Mouse (Mus musculus) kidney, embryonic 14.5 days (tissue): ENCODE measurements around the gene Mrpl48. TPM values are rescaled to one million over a fixed set of nuclear protein-coding genes. Genes with fewer than 3 reads are reported as not detected.

Experiments
- ATAC-seq: fragments of 200-750 bp; cut with Nextera tagmentation; 2 replicates; pipeline ENCODE4 v1.8.0; 2017; ENCODE audit warnings: moderate number of reproducible peaks, mild to moderate bottlenecking, moderate TSS enrichment, moderate library complexity; ENCODE audit not compliant: low FRiP score, low TSS enrichment
- H3K27ac ChIP-seq: fragments of 300-500 bp; sonication (generic); 2 replicates; pipeline ENCODE4 v1.5.1; 2014; ENCODE audit warnings: low read depth, mild to moderate bottlenecking, low read length, moderate library complexity, mixed read lengths
- H3K27me3 ChIP-seq: fragments of 300-500 bp; sonication (generic); 2 replicates; pipeline ENCODE4 v1.6.1; 2014; ENCODE audit warnings: mild to moderate bottlenecking, low read length; ENCODE audit not compliant: control insufficient read depth, insufficient read depth
- H3K36me3 ChIP-seq: fragments of 300-500 bp; sonication (generic); 2 replicates; pipeline ENCODE4 v1.6.1; 2014; ENCODE audit warnings: low read length, mixed read lengths; ENCODE audit not compliant: control insufficient read depth, insufficient read depth
- H3K4me1 ChIP-seq: fragments of 300-500 bp; sonication (generic); 2 replicates; pipeline ENCODE4 v1.6.1; 2014; ENCODE audit warnings: low read length, mixed read lengths; ENCODE audit not compliant: control insufficient read depth, insufficient read depth
- H3K4me2 ChIP-seq: fragments of 300-500 bp; sonication (generic); replicated peaks from 2 replicates; pipeline ENCODE4 v1.6.1; 2014; ENCODE audit warnings: low read depth, mild to moderate bottlenecking, low read length
- H3K4me3 ChIP-seq: fragments of 300-500 bp; sonication (generic); 2 replicates; pipeline ENCODE4 v1.5.1; 2014; ENCODE audit warnings: mild to moderate bottlenecking, low read length
- H3K9ac ChIP-seq: fragments of 300-500 bp; sonication (generic); 2 replicates; pipeline ENCODE4 v1.6.1; 2014; ENCODE audit warnings: low read depth, mild to moderate bottlenecking, low read length, moderate library complexity
- H3K9me3 ChIP-seq: fragments of 300-500 bp; sonication (generic); 2 replicates; pipeline ENCODE4 v1.6.1; 2016; ENCODE audit warnings: low read length; ENCODE audit not compliant: control insufficient read depth
- WGBS: fragments of 180-500 bp; shearing (Covaris S2); extraction: QIAGEN DNeasy Blood & Tissue Kit; methylation state at CpG from one replicate; pipeline ENCODE4 v1.1.7; 2014; 5-methylcytosine and 5-hydroxymethylcytosine counted together
- polyA plus RNA-seq: library from polyadenylated mRNA; unstranded; fragments of >200 nt; fragmentation: Nextera tagmentation; extraction: Ambion mirVana; gene quantifications from 2 replicates; pipeline ENCODE4 v1.2.1, GENCODE M21; 2014

Gene Mrpl48
- polyA plus RNA-seq, 1 experiment from 2014 or later: 91.3 TPM

GRCm38 (mm10) chr7:100550338-100551007 lies 57.6 kb downstream of the Mrpl48 start:
- Histone ChIP-seq H3K9ac (no peak overlapping the region), H3K4me2 (no peak overlapping the region), H3K36me3 (peaks cover 11% of the 10 kb centered on the region; the same call in 1 of the 2 replicates), H3K27ac (no peak overlapping the region), H3K27me3 (no peaks in the 10 kb centered on the region), H3K4me3 (no peak overlapping the region), H3K9me3 (no peaks in the 10 kb centered on the region), H3K4me1 (no peaks in the 10 kb centered on the region)
- WGBS: 69% methylated on average over 5 of the region's 5 CpGs
- no peak for ATAC-seq

GRCm38 (mm10) chr7:100549796-100550195 lies 58.3 kb downstream of the Mrpl48 start:
- Histone ChIP-seq H3K27ac (no peak overlapping the region), H3K9me3 (no peaks in the 10 kb centered on the region), H3K27me3 (no peaks in the 10 kb centered on the region), H3K9ac (no peak overlapping the region), H3K4me1 (no peaks in the 10 kb centered on the region), H3K4me3 (no peak overlapping the region), H3K4me2 (no peak overlapping the region), H3K36me3 (peaks cover 11% of the 10 kb centered on the region; the same call in 1 of the 2 replicates)
- no peak for ATAC-seq
- WGBS: 100% methylated on average over 3 of the region's 3 CpGs

GRCm38 (mm10) chr7:100547631-100548030 lies 60.5 kb downstream of the Mrpl48 start:
- no peak overlapping the region for H3K4me2 ChIP-seq
- no peak overlapping the region for H3K4me3 ChIP-seq
- no peak overlapping the region for H3K9ac ChIP-seq
- H3K4me1 ChIP-seq: no peaks in the 10 kb centered on the region
- H3K27me3 ChIP-seq: no peaks in the 10 kb centered on the region
- H3K9me3 ChIP-seq: no peaks in the 10 kb centered on the region
- WGBS: 80% methylated on average over 4 of the region's 4 CpGs
- no peak overlapping the region for H3K27ac ChIP-seq
- H3K36me3 ChIP-seq: peaks cover 11% of the 10 kb centered on the region; the same call in 1 of the 2 replicates
- no peak for ATAC-seq

GRCm38 (mm10) chr7:100544437-100544836 lies 63.7 kb downstream of the Mrpl48 start:
- Histone ChIP-seq H3K9me3 (no peaks in the 10 kb centered on the region), H3K27me3 (no peaks in the 10 kb centered on the region), H3K4me1 (no peaks in the 10 kb centered on the region), H3K9ac (no peak overlapping the region), H3K4me3 (no peak overlapping the region), H3K36me3 (peaks cover 16% of the 10 kb centered on the region; the same call in 1 of the 2 replicates), H3K27ac (no peak overlapping the region), H3K4me2 (no peak overlapping the region)
- WGBS: 60% methylated on average over 1 of the region's 1 CpGs
- no peak for ATAC-seq

GRCm38 (mm10) chr7:100539516-100539915 lies 68.6 kb downstream of the Mrpl48 start:
- Histone ChIP-seq H3K4me1 (peaks cover 8% of the 10 kb centered on the region; the same call in 1 of the 2 replicates), H3K4me3 (no peak overlapping the region), H3K4me2 (no peak overlapping the region), H3K27me3 (no peaks in the 10 kb centered on the region), H3K36me3 (peaks cover 15% of the 10 kb centered on the region), H3K9me3 (no peaks in the 10 kb centered on the region), H3K27ac (no peak overlapping the region), H3K9ac (no peak overlapping the region)
- 94% methylated on average over 9 of the region's 9 CpGs for WGBS
- ATAC-seq: no peak

- ATAC-seq: no peak
- H3K4me2 ChIP-seq: peak overlapping the region; percentile 66
- H3K9ac ChIP-seq: peak overlapping the region; percentile 64
- peaks cover 8% of the 10 kb centered on the region; the same call in 1 of the 2 replicates for H3K4me1 ChIP-seq
- H3K4me3 ChIP-seq: peak overlapping the region; percentile 60
- no peaks in the 10 kb centered on the region for H3K27me3 ChIP-seq
- H3K9me3 ChIP-seq: no peaks in the 10 kb centered on the region
- 29% methylated on average over 7 of the region's 7 CpGs for WGBS
- H3K27ac ChIP-seq: peak overlapping the region; percentile 76; the same call in 1 of the 2 replicates
- H3K36me3 ChIP-seq: peaks cover 15% of the 10 kb centered on the region
These were observed 70.6 kb downstream of the Mrpl48 start for GRCm38 (mm10) chr7:100537519-100537902.

- peak; percentile 99 for ATAC-seq
- H3K36me3 ChIP-seq: peaks cover 15% of the 10 kb centered on the region
- peak within 1 kb of the TSS; percentile 64 for H3K9ac ChIP-seq
- H3K9me3 ChIP-seq: no peaks in the 10 kb centered on the region
- peak within 1 kb of the TSS; percentile 76; the same call in 1 of the 2 replicates for H3K27ac ChIP-seq
- peaks cover 8% of the 10 kb centered on the region; the same call in 1 of the 2 replicates for H3K4me1 ChIP-seq
- H3K4me2 ChIP-seq: peak within 1 kb of the TSS; percentile 66
- peak within 1 kb of the TSS; percentile 60 for H3K4me3 ChIP-seq
- H3K27me3 ChIP-seq: no peaks in the 10 kb centered on the region
- WGBS: 0% methylated on average over 33 of the region's 33 CpGs
These were observed 71.1 kb downstream of the Mrpl48 start, which contains the start of gene Coa4 for GRCm38 (mm10) chr7:100536804-100537518. TSS of gene Coa4 (plus strand) at chr7:100537071.

GRCm38 (mm10) chr7:100535831-100536230 lies 72.3 kb downstream of the Mrpl48 start:
- no peak overlapping the region for H3K9ac ChIP-seq
- H3K9me3 ChIP-seq: no peaks in the 10 kb centered on the region
- peaks cover 15% of the 10 kb centered on the region for H3K36me3 ChIP-seq
- H3K27ac ChIP-seq: no peak overlapping the region
- ATAC-seq: no peak
- WGBS: 81% methylated on average over 2 of the region's 2 CpGs
- H3K27me3 ChIP-seq: no peaks in the 10 kb centered on the region
- peak overlapping the region; percentile 60 for H3K4me3 ChIP-seq
- H3K4me1 ChIP-seq: peaks cover 8% of the 10 kb centered on the region; the same call in 1 of the 2 replicates
- H3K4me2 ChIP-seq: peak overlapping the region; percentile 66

- no peak for ATAC-seq
- H3K9ac ChIP-seq: no peak overlapping the region
- H3K36me3 ChIP-seq: peaks cover 4% of the 10 kb centered on the region
- H3K9me3 ChIP-seq: no peaks in the 10 kb centered on the region
- no peak overlapping the region for H3K4me2 ChIP-seq
- no peaks in the 10 kb centered on the region for H3K27me3 ChIP-seq
- H3K4me1 ChIP-seq: peaks cover 8% of the 10 kb centered on the region; the same call in 1 of the 2 replicates
- 91% methylated on average over 3 of the region's 3 CpGs for WGBS
- no peak overlapping the region for H3K27ac ChIP-seq
- no peak overlapping the region for H3K4me3 ChIP-seq
These were observed 73.9 kb downstream of the Mrpl48 start for GRCm38 (mm10) chr7:100534216-100534615.
